Comparison of ENCODE assay signal across 9 mouse cellular contexts in the genomic region with DNA sequence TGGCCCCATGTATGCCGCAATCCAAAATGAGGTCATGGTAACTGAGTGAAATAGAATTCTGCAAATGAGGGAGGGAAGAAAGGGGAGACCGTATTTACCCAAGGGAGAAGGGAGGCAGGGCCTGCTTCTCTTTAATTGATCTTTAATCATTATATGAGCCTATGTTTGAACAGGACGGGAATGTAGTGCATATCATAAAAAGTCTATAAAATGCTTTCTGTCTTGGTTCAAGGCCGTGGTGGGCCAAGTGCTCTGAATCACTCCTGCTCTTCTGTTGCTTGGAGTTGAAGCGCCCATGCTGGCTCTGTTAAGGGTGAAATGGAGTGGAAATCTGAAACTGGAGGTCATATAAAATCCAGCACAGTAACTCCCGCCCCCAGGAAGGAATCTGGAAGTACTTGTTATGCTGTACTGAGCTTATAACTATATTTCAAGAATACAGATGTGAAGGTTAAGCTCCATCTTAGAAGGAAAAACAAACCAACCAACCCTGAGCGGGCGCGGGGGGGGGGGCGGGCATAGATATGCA. TPM values are rescaled to one million over a fixed set of nuclear protein-coding genes. Genes with fewer than 3 reads are reported as not detected.
A peak's percentile ranks its signal among the peaks of the same experiment; 100 is the strongest.
DNase-seq lines count a peak whose midpoint lies in the region; ATAC-seq lines count a peak whose summit lies in the region.
"Had no signal": no experiment of that assay in that cellular context is flagged by ENCODE, and none has a peak within 500 bp of the region (broad histone marks: within the 10 kb centered on the region; RNA-seq: fewer than 3 reads in every experiment).

No protein-coding gene starts in this region.

- H3K27ac ChIP-seq in heart, embryonic 13.5 days (replicated peaks) = no peak overlapping the region
- H3K27ac ChIP-seq in forebrain, embryonic 10.5 days = no peak overlapping the region

- intact Hi-C loops in heart, postnatal 36 days (cut with DNase I) = loop anchor here (2.0 kb wide), 2 partner anchors 29 to 37 kb away; no protein-coding TSS in a partner anchor

- WGBS in heart, embryonic 13.5 days = 48% methylated on average over 10 of the region's 10 CpGs
- WGBS in forebrain, embryonic 10.5 days = 42% methylated on average over 10 of the region's 10 CpGs

- H3K9ac ChIP-seq in heart, embryonic 13.5 days = 0 out of 2 replicates have a peak overlapping the region, but pooled peaks have one; percentile 82

- no peak for DNase-seq in heart, postnatal 36 days
- no peak for DNase-seq in forebrain, embryonic 10.5 days (ENCODE audit: extremely low spot score, low spot score)
- DNase-seq in kidney, postnatal 10 days = peak; percentile 39
- DNase-seq in neural tube, embryonic 10.5 days (ENCODE audit: extremely low spot score, low spot score) = peak; percentile 33
- no peak for DNase-seq in cerebellum, postnatal 14 days
- no peak for DNase-seq in right cerebral cortex, postnatal 36 days (ENCODE audit: low spot score in 2 of 2)
- no peak for DNase-seq in gastrocnemius, postnatal 4 days (ENCODE audit: low spot score in 2 of 2)
- DNase-seq: cerebellum, adult 9-10 months had no signal

- peaks cover 45% of the 10 kb centered on the region for H3K27me3 ChIP-seq in heart, embryonic 13.5 days (replicated peaks)
- peaks cover 72% of the 10 kb centered on the region for H3K27me3 ChIP-seq in forebrain, embryonic 10.5 days (ENCODE audit: poor library complexity, severe bottlenecking)

- peak overlapping the region; percentile 93 for H3K4me2 ChIP-seq in heart, embryonic 13.5 days

- H3K36me3 ChIP-seq in heart, embryonic 13.5 days = no peaks in the 10 kb centered on the region
- no peaks in the 10 kb centered on the region for H3K36me3 ChIP-seq in forebrain, embryonic 10.5 days (replicated peaks)

- peaks cover 17% of the 10 kb centered on the region for H3K4me1 ChIP-seq in heart, embryonic 13.5 days
- H3K4me1 ChIP-seq in forebrain, embryonic 10.5 days = peaks cover 64% of the 10 kb centered on the region

- H3K9me3 ChIP-seq in heart, embryonic 13.5 days = no peaks in the 10 kb centered on the region
- H3K9me3 ChIP-seq in forebrain, embryonic 10.5 days = no peaks in the 10 kb centered on the region

- ATAC-seq in heart, embryonic 13.5 days (ENCODE audit: extremely low read depth, insufficient number of reproducible peaks, low FRiP score, low TSS enrichment) = no peak

- peak overlapping the region; percentile 63 for H3K4me3 ChIP-seq in heart, embryonic 13.5 days
- peak overlapping the region; percentile 77 for H3K4me3 ChIP-seq in forebrain, embryonic 10.5 days

RNA-seq across cellular contexts. Expression of gene Trim2, which starts 48.6 kb away (rescaled TPM):
- 7.2 and 7.6 TPM in 2 replicates for polyA plus RNA-seq in heart, embryonic 13.5 days (2015; fragmentation: Nextera tagmentation; extraction: Ambion mirVana)
- 1 to 10 TPM; 5.1 to 5.8 TPM for total RNA-seq in heart, postnatal 36 days (2021)
- 32.1 and 36.4 TPM in 2 replicates for polyA plus RNA-seq in forebrain, embryonic 10.5 days (2016; fragmentation: Nextera tagmentation; extraction: Ambion mirVana)
- total RNA-seq in gastrocnemius, postnatal 4 days (2021) = 10 to 100 TPM; 14.7 to 15.8 TPM

Comparison
In these comparisons a context has a peak if more than half of its experiments do, and no peak if none do; other contexts are left out.
1. DNase-seq: peak in kidney, postnatal 10 days (single experiment) and neural tube, embryonic 10.5 days (single experiment); none in heart, postnatal 36 days (0 of 2), forebrain, embryonic 10.5 days (single experiment), cerebellum, postnatal 14 days (0 of 2), right cerebral cortex, postnatal 36 days (0 of 2) and gastrocnemius, postnatal 4 days (0 of 2).